Mouse (Mus musculus): Measurements from ENCODE around the gene Phip. TPM values are rescaled to one million over a fixed set of nuclear protein-coding genes. Genes with fewer than 3 reads are reported as not detected.

Phip gene
- 123 TPM for polyA plus RNA-seq (2017; shearing (Covaris generic))

GRCm38 (mm10) chr9:82975342-82976215 is at the start of gene Phip:
TSS of gene Phip (minus strand) at chr9:82975516.

GRCm38 (mm10) chr9:82829007-82829689 is 146.2 kb downstream of the Phip start, which contains the start of gene Irak1bp1:
TSS of gene Irak1bp1 (plus strand) at chr9:82829540.

Other genes starting within 250 kb of the Phip start
- 1.7 TPM for gene Irak1bp1, start 146.0 kb downstream of the Phip start, polyA plus RNA-seq (2017; shearing (Covaris generic))
- gene Hmgn3, start 171.2 kb upstream of the Phip start, polyA plus RNA-seq (2017; shearing (Covaris generic)), result 5.8 TPM

Data from effector memory CD4-positive, alpha-beta T cell, adult 5 months (primary cell).